ENCODE assay signal across 22 mouse cellular contexts in the genomic region with DNA sequence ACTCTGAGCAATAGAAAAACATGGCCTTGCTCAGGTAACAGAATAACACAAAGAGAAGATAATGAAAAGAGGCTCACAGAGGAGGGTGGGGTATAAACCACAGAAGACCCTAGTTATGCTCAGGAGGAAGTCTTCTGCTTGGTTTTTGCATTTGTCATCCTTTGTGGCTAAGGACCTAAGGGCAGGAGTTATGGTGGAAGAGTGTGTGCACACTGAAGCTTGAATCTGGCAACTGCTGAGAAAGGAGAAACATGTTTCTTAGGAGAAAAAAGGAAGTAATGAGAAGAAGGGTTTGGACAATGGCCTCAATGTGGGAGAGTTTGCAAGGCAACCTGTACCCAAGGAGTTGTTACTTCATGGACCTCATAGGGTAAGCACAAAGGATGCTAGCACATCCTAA.
"Had no signal": no experiment of that assay in that cellular context is flagged by ENCODE, and none has a peak within 500 bp of the region (broad histone marks: within the 10 kb centered on the region; RNA-seq: fewer than 3 reads in every experiment).

No protein-coding gene starts in this region.

- DNase-seq: cerebellum, adult 2 months; cerebellum, adult 8-10 months; cerebellum, adult 9-10 months; cerebellum, adult 9-11 months; cerebellum, postnatal 10 days; cerebellum, postnatal 14 days; cerebellum, postnatal 25 days; cerebellum, postnatal 36 days; embryo, embryonic 11 days; forebrain, postnatal 0 days; gastrocnemius, adult 2 months; gastrocnemius, postnatal 10 days; gastrocnemius, postnatal 14 days; gastrocnemius, postnatal 25 days; gastrocnemius, postnatal 36 days; heart, adult 11 months; heart, adult 18-20 months; heart, adult 2 months had no signal

- ATAC-seq: forebrain, embryonic 13.5 days; forebrain, embryonic 14.5 days; forebrain, embryonic 15.5 days; forebrain, embryonic 16.5 days; forebrain, postnatal 0 days had no signal
